Mouse (Mus musculus) limb, embryonic 15.5 days (tissue): ENCODE measurements around the gene Caml. TPM values are rescaled to one million over a fixed set of nuclear protein-coding genes. Genes with fewer than 3 reads are reported as not detected.
"Not testable (repeated sequence)": the region's sequence is repeated elsewhere in the genome, so short reads cannot be mapped to it uniquely, and the experiment has no call there.

ENCODE experiments used
- ATAC-seq: fragments of 200-750 bp; cut with Nextera tagmentation; 2 replicates; pipeline ENCODE4 v1.8.0; 2017; ENCODE audit warnings: low read depth, moderate TSS enrichment; ENCODE audit not compliant: insufficient number of reproducible peaks, low FRiP score, low TSS enrichment
- H3K27ac ChIP-seq: fragments of 300-500 bp; sonication (generic); 2 replicates; pipeline ENCODE4 v1.5.1; 2015; ENCODE audit warnings: moderate library complexity, mild to moderate bottlenecking, inconsistent platforms
- H3K27me3 ChIP-seq: fragments of 300-500 bp; sonication (generic); 2 replicates; pipeline ENCODE4 v1.6.1; 2015; ENCODE audit warnings: inconsistent platforms
- H3K36me3 ChIP-seq: fragments of 300-500 bp; sonication (generic); 2 replicates; pipeline ENCODE4 v1.6.1; 2015; ENCODE audit warnings: inconsistent platforms
- H3K4me1 ChIP-seq: fragments of 300-500 bp; sonication (generic); 2 replicates; pipeline ENCODE4 v1.6.1; 2015; ENCODE audit warnings: inconsistent platforms
- H3K4me2 ChIP-seq: fragments of 300-500 bp; sonication (generic); 2 replicates; pipeline ENCODE4 v1.6.1; 2015; ENCODE audit warnings: mild to moderate bottlenecking, inconsistent platforms
- H3K4me3 ChIP-seq: fragments of 300-500 bp; sonication (generic); 2 replicates; pipeline ENCODE4 v1.5.1; 2015; ENCODE audit warnings: mild to moderate bottlenecking, inconsistent platforms
- H3K9ac ChIP-seq: fragments of 300-500 bp; sonication (generic); 2 replicates; pipeline ENCODE4 v1.6.1; 2015; ENCODE audit warnings: inconsistent platforms
- H3K9me3 ChIP-seq: fragments of 300-500 bp; sonication (generic); 2 replicates; pipeline ENCODE4 v1.6.1; 2016; ENCODE audit warnings: inconsistent platforms
- WGBS: fragments of 180-500 bp; shearing (Covaris S2); methylation state at CpG from one replicate; pipeline ENCODE4 v1.1.7; 2015; 5-methylcytosine and 5-hydroxymethylcytosine counted together
- polyA plus RNA-seq: library from polyadenylated mRNA; unstranded; fragments of >200 nt; fragmentation: Nextera tagmentation; extraction: Ambion mirVana; gene quantifications from 2 replicates; pipeline ENCODE4 v1.2.1, GENCODE M21; 2015

Caml gene
- polyA plus RNA-seq, 1 experiment from 2014 or later: 56.0 TPM

DNA sequence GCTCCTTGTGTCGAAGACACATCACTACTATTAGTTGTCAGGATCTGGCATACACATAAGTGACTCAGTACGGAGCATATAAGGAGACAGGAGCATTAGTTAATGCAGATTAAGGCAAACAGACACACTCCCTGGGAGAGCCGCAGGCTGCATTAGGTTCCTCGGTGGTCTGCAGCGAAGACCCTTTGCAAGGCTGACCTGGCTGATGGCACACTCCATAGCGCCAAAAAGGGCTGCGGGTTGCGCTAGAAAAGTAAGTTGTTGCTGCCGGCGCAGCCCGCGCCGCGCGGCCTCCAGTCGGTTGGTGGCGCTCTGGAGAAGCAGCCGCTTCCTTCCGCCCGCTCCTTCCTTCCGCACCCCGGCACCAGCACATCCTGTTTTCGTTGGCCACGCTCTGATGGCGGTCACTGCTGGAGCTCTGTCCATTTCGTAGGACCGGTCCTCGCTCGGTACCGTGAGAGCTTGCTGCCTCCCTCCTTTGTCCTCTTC is 11.9 kb downstream of the Caml start, which contains the start of gene Ddx46:
Gene Ddx46, plus strand, starts transcription at position 389 of the 489 bp plus-strand sequence.
- Histone ChIP-seq H3K27ac (no peak within 1 kb of the TSS), H3K9me3 (no peaks in the 10 kb centered on the region), H3K27me3 (no peaks in the 10 kb centered on the region), H3K4me1 (peaks cover 15% of the 10 kb centered on the region), H3K4me3 (peak within 1 kb of the TSS; percentile 98), H3K36me3 (peaks cover 56% of the 10 kb centered on the region), H3K9ac (peak within 1 kb of the TSS; percentile 93), H3K4me2 (peak within 1 kb of the TSS; percentile 69)
- WGBS: 6% methylated on average over 30 of the region's 30 CpGs
- ATAC-seq: peak; percentile 78; the same call in 1 of the 2 replicates

DNA sequence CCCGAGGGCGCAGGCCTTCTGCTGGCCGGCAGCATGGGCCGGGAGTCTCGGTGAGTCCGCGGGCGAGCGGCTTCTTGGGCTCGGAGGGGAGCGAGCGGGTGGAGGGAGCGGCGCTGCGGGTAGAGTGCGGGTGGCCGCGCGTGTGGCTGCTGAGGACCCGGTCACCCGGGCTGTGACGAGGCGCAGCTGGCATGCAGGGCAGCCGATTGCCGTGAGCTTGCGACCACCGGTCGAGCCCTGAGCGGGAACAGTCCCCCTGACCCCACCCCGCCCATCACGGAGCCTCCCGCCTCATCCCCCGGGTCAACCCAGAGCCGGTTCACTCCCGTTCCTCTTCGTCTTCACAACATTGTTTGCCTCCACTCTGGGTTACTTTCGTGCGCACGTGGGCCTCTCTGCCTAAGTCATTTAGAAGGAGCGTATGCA is 12.4 kb downstream of the Caml start:
- H3K9me3 ChIP-seq: no peaks in the 10 kb centered on the region
- 0% methylated on average over 40 of the region's 40 CpGs for WGBS
- no peaks in the 10 kb centered on the region for H3K27me3 ChIP-seq
- peak overlapping the region; percentile 69 for H3K4me2 ChIP-seq
- H3K36me3 ChIP-seq: peaks cover 57% of the 10 kb centered on the region
- H3K4me3 ChIP-seq: peak overlapping the region; percentile 98
- 0 out of 2 replicates have a peak, but pooled peaks have one; percentile 55 for ATAC-seq
- H3K9ac ChIP-seq: peak overlapping the region; percentile 93
- peaks cover 15% of the 10 kb centered on the region for H3K4me1 ChIP-seq
- H3K27ac ChIP-seq: no peak overlapping the region

DNA sequence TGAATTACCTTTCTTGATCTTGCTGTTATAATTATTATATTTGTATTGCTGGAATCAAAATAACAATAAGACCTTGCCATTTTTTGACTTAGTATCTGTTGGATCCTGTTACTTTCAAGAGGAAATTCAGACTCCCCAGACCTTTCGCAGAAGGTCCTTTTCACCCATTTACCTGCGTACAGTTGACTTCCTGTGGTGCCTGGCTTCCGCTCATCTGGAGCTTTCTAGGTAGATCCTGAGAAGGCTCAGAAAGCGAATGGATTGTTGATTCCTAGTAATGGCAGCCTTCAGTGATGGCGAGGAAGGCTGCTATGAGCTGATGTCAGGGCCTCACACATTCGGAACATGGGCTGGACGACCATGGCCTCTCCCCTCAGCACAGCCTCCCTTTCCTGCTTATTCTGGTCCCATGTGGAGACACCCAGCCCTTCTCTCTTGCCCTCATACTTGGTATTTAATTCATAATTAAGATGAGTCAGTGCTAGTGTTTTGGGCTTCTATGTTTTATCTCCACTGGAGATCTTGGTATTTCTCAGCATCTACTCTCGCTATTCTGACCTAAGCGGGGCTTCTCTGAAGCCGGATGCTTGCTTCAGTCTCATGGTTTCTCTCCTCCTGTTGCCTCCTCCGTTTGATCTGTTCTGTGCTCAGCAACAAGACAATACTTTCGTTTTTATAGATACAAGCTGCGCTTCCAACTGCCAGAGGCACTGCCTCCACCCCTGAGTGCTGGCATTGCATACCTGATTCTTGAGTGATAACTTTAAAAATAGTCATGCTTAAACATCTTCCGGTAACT is 13.6 kb downstream of the Caml start:
- ATAC-seq: no peak
- no peaks in the 10 kb centered on the region for H3K9me3 ChIP-seq
- no peaks in the 10 kb centered on the region for H3K27me3 ChIP-seq
- peaks cover 57% of the 10 kb centered on the region for H3K36me3 ChIP-seq
- 0 out of 2 replicates have a peak overlapping the region, but pooled peaks have one; percentile 2 for H3K4me2 ChIP-seq
- no peak overlapping the region for H3K9ac ChIP-seq
- 89% methylated on average over 14 of the region's 14 CpGs for WGBS
- peaks cover 15% of the 10 kb centered on the region for H3K4me1 ChIP-seq
- no peak overlapping the region for H3K27ac ChIP-seq
- H3K4me3 ChIP-seq: peak overlapping the region; percentile 98

DNA sequence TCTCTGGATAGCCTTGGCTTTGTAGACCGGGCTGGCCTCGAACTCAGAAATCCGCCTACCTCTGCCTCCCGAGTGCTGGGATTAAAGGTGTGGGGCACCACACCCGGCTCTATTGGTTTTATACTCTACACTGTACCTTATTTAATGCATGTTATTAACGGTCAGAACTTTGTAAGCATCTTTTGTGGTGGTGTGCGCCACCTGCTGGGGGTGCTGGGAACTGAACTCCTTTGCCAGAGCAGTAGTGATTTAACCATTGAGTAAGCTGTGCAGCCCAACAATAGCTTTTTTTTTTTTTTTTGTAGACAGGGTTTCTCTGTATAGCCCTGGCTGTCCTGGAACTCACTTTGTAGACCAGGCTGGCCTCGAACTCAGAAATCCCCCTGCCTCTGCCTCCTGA is 17.7 kb downstream of the Caml start:
- not testable (repeated sequence) for H3K27ac ChIP-seq, H3K4me3 ChIP-seq, H3K4me1 ChIP-seq, H3K9ac ChIP-seq, H3K27me3 ChIP-seq, H3K9me3 ChIP-seq, ATAC-seq, H3K4me2 ChIP-seq
- H3K36me3 ChIP-seq: peaks cover 66% of the 10 kb centered on the region
- 45% methylated on average over 8 of the region's 8 CpGs for WGBS

DNA sequence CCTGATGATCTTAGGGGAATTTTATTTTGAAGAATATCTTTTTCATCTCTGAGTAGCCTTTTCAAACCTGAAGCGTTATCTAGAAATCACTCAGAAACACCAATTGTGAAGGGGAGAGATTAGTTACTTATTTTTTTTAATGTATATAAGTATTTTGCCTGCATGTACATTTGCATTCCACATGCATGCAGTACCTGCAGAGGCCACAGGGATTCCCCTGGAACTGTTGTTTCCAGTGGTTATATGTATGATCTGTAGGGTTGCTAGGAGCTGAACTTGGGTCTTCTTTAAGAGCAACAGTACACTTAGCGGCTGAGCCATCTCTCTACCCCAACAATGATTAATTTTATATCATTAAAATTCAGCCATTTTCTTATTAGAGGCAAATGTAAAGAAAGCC is 21.7 kb downstream of the Caml start:
- peaks cover 82% of the 10 kb centered on the region for H3K36me3 ChIP-seq
- no peaks in the 10 kb centered on the region for H3K4me1 ChIP-seq
- H3K27ac ChIP-seq: no peak overlapping the region
- no peaks in the 10 kb centered on the region for H3K27me3 ChIP-seq
- ATAC-seq: no peak
- H3K9me3 ChIP-seq: no peaks in the 10 kb centered on the region
- WGBS: 88% methylated on average over 2 of the region's 2 CpGs
- H3K4me3 ChIP-seq: no peak overlapping the region
- H3K4me2 ChIP-seq: no peak overlapping the region
- no peak overlapping the region for H3K9ac ChIP-seq

DNA sequence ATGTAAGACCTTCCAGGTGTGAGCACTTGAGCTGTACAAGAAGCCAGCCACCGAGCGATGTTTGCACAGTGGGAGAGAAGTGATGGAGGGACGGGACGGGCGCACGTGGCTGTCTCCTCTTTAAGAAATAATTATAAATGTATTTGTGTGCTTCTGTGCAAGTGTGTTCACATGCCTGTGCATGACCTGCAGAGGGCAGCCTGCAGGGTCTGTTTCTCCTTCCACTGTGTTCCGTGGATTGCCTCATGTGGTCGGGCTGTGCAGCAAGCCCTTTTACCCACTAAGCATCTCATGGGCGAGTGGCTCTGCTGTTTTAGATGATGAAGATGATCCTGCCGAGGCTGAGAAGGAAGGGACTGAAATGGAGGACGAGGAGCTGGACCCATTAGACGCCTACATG is 27.3 kb downstream of the Caml start:
- H3K36me3 ChIP-seq: peaks cover 97% of the 10 kb centered on the region
- 86% methylated on average over 12 of the region's 12 CpGs for WGBS

DNA sequence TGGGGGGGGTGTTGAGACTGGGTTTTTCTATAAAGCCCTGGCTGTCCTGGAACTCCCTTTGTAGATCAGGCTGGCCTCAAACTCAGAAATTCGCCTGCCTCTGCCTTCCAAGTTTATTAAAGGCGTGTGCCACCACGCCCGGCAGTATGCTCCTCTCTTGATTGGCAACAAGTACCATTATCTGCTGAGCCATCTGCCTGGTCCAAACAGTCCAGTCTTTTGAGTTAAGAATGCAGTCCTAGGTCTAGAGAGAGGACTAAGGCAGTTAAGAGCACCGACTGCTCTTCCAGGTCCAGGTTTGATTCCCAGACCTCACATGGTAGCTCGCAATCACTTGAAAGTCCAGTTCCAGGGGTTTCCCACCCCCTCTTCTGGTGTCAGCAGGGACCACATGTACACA is 28.2 kb downstream of the Caml start:
- Histone ChIP-seq H3K27me3 (no peaks in the 10 kb centered on the region), H3K4me1 (no peaks in the 10 kb centered on the region), H3K27ac (no peak overlapping the region), H3K9me3 (no peaks in the 10 kb centered on the region), H3K36me3 (peaks cover 97% of the 10 kb centered on the region), H3K9ac (no peak overlapping the region), H3K4me3 (no peak overlapping the region), H3K4me2 (no peak overlapping the region)
- 88% methylated on average over 6 of the region's 6 CpGs for WGBS
- no peak for ATAC-seq

More for the DNA sequence above, 27.3 kb downstream of the Caml start:
- Histone ChIP-seq H3K4me3 (no peak overlapping the region), H3K9ac (no peak overlapping the region), H3K27ac (no peak overlapping the region), H3K9me3 (no peaks in the 10 kb centered on the region), H3K27me3 (no peaks in the 10 kb centered on the region), H3K4me1 (no peaks in the 10 kb centered on the region), H3K4me2 (no peak overlapping the region)
- no peak for ATAC-seq

DNA sequence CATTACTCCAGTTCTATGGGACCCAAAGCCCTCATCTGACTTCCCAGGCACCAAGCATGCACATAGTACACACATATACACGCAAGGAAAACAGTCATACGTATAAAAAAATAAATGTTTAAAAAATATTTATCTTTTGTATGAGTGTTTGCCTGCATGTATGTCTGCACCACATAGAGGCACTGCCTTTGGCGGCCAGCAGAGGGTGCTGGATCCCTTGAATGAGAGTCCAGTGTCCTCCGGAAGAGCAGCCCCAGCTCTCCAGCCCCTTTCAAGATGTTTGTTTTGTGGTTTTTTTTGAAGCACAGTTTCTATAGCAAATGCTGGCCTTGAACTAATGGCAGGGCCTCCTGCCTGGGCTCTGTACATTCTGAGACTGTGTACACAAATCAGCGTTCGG is 45.7 kb downstream of the Caml start:
- no peaks in the 10 kb centered on the region for H3K4me1 ChIP-seq
- H3K4me3 ChIP-seq: no peak overlapping the region
- H3K9me3 ChIP-seq: no peaks in the 10 kb centered on the region
- H3K27me3 ChIP-seq: no peaks in the 10 kb centered on the region
- no peak overlapping the region for H3K27ac ChIP-seq
- WGBS: 82% methylated on average over 6 of the region's 6 CpGs
- peaks cover 88% of the 10 kb centered on the region for H3K36me3 ChIP-seq
- ATAC-seq: no peak
- H3K9ac ChIP-seq: no peak overlapping the region
- no peak overlapping the region for H3K4me2 ChIP-seq

DNA sequence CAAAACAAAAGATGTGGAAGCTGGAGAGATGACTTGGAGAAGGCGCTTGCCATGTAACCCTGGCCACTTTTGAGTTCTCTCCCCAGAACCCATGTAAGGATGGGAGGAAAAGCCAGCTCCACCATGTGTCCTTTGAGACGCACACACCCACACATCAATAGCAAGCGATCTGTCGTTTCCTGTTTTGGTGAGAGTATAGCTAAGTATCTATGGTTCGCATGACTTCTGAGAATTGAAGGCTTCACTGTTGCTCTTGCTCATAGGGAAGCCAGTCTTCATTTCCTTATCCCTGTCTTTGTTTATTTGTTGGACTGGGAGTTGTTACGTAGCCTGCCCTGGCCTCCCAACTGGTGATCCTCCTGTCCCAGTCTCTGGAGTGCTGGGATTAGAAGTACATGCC is 49.9 kb downstream of the Caml start:
- no peak overlapping the region for H3K4me3 ChIP-seq
- 89% methylated on average over 6 of the region's 6 CpGs for WGBS
- no peak for ATAC-seq
- peaks cover 86% of the 10 kb centered on the region for H3K36me3 ChIP-seq
- H3K9me3 ChIP-seq: no peaks in the 10 kb centered on the region
- no peaks in the 10 kb centered on the region for H3K27me3 ChIP-seq
- H3K9ac ChIP-seq: no peak overlapping the region
- no peak overlapping the region for H3K4me2 ChIP-seq
- no peak overlapping the region for H3K27ac ChIP-seq
- H3K4me1 ChIP-seq: no peaks in the 10 kb centered on the region

DNA sequence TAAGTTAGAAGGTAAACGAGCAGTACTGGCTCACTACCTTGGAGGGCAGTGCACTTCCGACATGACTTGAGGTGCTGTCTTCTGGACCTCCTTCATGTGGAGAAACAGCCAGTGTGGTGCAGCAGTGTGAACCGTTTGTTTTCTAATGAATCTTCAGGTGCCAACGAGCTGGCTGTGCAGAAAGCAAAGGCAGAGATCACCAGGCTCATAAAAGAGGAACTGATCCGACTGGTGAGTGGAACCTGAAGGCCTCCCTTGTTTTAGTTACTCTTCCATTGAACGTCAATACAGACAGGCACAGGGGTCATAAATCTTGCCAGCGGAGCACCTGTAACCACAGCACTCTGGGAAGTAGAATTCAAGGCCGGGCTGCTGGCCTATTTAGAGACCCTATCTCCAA is 54.6 kb downstream of the Caml start:
- Histone ChIP-seq H3K4me2 (no peak overlapping the region), H3K4me3 (no peak overlapping the region), H3K36me3 (peaks cover 87% of the 10 kb centered on the region), H3K4me1 (no peaks in the 10 kb centered on the region), H3K27me3 (no peaks in the 10 kb centered on the region), H3K27ac (no peak overlapping the region), H3K9me3 (no peaks in the 10 kb centered on the region), H3K9ac (no peak overlapping the region)
- ATAC-seq: no peak
- 69% methylated on average over 8 of the region's 8 CpGs for WGBS
